Mouse (Mus musculus) layer of hippocampus, adult 8-10 months (tissue): ENCODE data around the gene Kcnt1. TPM values are rescaled to one million over a fixed set of nuclear protein-coding genes. Genes with fewer than 3 reads are reported as not detected.
A peak's percentile ranks its signal among the peaks of the same experiment; 100 is the strongest.

Experiments
- DNase-seq, 2 experiments: peaks; one replicate each; pipeline ENCODE4 v3.0.0; 2022; ENCODE audit warnings: low spot score in 2 of 2
- total RNA-seq, 4 experiments: library from RNA; stranded (reverse); gene quantifications; 2 replicates each; pipeline ENCODE4 v1.2.4; 2022

The Kcnt1 gene
- total RNA-seq, 4 experiments from 2014 or later, result 51.4 to 62.1 (median 53.9) TPM

DNA sequence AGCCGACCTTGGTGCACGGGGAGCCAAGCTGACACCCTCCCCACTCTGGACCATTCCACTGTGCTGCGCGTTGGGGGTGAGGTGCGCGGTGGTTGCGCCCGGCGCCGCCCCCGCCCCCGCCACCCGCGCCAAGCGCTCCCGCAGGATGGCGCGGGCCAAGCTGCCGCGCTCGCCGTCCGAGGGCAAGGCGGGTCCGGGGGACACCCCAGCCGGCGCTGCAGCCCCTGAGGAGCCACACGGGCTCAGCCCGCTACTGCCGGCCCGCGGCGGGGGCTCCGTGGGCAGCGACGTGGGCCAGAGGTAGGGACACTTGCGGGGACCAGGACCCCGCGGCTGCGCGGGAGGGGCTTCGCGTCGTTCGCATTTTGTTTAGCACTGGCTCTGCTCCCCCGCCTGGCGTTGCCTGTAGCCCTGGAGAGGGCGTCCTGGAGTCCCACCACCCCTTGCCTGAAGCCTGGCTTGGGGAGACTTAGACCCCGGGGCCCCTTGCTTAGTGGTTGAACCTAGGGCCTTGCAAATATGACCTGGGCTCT, 14.3 kb downstream of the Kcnt1 start:
- peak in 1 of 2 experiments; percentile 29 for DNase-seq

DNA sequence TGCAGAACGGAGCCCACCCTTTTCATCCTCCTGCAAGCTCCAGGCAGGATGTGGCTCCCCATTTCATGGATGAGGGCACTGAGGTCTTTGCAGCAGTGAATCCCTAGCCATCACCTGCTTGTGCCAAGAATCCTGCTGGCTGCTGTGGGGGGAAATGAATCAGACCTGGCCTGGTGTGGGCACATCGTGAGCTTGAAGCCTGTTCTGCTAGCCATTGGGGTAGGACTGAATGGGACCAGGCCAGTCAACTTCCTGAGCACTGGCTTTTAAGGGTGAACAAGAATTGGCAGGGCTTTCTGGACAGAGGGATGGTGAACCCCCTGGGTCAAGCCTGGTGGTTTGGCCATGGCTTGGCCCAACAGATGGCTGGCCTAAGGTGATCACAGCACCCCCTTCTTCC, 15.0 kb downstream of the Kcnt1 start:
- DNase-seq, result no peak

DNA sequence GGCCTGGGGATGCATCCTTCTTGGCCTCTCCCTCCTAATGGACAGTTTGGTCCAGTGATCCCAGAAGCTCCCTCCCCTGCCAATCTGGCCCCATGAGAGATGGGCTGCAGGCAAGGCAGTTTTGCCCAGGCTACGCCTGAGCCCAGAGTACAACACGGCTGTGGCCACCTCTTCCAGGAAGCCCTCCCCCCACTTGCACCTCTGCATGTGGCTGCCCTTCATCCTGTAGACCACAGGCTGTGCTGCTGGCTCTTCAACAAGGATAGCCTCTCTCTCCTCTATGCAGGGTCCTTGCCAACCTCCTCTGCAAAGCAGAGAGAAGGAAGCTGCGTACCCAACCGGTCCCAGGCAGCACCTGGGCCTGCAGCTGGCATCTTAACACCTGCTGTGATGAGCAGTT, 15.5 kb downstream of the Kcnt1 start:
- DNase-seq, result peak in 1 of 2 experiments; percentile 25

DNA sequence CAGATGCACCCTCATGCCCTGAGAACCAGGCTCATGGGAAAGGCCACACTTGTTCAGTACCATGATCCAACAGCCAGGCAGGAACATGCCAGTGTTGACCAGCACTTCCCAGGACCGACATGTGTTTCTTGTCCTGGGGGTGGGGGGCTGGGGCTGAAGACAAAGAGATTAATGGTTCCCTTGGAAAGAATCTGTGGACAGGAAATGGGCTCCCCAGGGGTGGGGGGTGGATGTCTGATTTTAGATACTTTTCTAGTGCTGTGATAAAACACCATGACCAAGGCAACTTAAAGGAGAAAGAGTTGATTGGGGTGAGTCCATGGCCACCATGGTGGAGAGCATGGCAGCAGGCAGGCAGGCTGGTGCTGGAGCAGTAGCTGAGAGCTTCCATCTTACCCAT, 18.7 kb downstream of the Kcnt1 start:
- no peak for DNase-seq

DNA sequence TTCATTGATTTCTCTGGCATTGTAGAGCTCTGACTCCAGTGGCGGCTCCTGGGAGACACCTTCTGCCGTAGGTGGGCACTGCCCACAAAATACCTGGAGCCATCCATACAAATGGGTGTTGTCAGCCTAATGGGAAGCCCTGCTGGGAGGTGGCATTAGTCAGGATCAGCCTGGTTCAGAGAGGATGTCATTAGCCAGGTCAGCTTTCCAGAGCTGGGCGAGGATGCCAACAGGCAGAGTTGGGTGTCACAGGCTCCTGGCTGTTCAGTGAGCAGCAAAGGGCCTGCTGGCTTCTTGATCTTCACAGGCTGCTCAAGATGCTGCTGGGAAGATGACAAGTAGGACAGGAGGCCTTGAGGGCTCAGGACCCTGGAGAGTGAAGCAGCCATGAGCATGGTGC, 21.2 kb downstream of the Kcnt1 start:
- DNase-seq, result no peak

DNA sequence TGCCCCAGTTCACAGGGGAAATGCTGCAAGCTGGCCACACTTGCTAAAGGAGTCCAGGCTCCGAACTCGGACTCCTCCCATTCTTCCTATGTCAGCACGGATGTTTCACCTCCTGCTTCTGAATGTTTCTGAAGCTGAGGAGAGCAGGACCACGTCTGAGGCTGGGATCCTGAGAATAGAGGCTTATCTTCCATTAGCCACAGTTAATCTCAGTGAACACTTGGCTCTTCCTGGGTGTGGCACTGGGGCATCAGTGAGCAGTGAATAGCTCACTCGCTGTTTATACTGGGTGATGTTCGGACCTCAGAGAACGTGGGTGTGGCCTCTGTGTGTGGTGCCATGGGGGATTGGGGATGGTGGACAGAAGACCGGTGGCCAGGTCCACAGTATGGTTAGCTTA, 23.7 kb downstream of the Kcnt1 start:
- DNase-seq, result no peak

DNA sequence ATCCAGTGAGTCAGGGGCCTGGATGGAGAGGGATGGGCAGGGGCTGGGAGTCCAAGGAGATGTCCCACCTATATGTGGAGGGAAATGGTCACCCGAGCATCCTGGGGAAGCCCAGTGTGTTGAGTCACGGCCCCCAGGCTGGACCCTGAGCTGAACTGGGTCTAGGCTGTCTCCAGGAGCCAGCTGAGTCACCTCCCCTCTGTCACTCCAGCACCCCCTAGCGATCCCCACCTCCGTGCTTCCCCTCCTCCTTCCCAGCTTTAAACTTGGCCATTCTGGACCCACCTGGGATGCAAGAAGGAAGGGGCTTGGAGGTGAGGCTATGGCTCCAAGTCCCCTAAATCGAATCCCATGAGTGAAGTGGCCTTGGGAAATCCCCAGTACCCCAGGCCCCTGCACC, 24.6 kb downstream of the Kcnt1 start:
- no peak for DNase-seq

DNA sequence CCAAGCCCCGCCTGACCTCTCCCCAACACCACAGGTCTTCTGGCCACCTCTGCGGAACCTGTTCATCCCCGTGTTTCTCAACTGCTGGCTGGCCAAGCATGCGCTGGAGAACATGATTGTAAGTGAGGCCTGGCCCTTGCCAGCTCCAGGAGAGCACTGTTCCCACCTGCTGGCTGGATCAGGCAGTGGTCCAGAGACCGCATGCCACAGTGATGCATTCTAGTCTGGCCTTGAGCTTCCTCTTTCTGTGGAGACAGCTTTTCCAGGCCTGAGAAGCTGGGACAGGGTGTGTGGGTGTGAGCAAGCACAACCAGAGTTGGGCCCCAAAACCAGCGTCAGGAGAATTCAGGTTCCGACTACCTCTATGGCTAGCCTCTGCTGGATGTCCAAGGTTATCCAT, 28.9 kb downstream of the Kcnt1 start:
- no peak for DNase-seq

DNA sequence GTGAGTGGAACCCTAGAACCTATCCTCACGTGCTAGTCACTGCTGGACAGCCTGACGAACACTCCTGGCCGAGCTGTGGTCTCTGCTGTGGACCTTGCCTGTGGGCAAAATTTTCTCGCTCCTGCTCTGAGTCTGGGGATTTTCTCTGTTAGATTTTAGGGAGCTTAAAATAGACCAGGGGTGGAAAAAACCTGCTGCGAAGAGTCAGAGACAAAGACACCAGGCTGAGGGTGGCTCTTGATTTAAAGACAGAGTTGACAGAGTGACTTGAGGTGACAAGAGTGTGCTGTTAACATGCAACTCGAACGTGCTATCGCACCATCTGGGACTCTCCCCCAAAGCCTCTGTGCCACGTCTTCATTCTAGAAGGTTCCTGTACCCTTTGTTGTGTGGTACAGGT, 35.4 kb downstream of the Kcnt1 start:
- DNase-seq, result no peak

DNA sequence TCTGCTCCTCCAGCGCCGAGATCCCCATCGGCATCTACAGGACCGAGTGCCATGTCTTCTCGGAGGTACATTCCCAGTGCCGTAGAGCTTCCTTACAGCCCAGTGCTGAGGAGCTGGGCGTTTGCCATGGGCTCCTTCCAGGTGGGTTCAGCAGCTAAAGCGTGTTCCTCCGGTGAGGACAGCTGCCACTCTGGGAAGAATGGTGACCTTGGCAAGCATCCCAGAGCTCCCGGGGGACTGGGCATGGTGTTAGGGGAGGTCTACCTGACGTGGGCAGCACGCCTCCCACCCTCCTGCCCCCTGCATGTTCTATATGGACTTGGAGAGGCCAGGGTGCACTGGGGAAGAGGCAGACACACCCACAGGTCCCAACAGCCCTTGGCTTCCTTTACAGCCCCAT, 46.3 kb downstream of the Kcnt1 start:
- no peak for DNase-seq

DNA sequence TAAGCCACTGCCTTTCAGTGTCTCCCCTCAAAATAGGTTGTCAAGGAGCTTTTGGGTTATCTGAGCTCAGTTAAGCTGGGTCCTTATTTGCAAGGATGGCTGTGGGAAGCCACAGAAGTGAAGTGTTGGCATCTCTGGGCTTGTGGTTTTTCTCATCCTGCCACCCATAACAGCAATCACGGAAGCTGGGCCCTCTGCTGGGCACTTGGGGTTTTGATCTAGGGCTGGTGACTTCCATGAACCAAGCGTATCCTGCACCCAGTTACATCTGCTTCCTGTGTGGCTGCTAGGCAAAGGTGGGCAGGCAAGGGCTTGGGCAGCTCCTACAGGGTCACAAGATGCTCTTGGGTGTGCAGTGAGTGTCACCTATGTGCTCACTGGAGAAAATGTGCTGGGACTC, 49.7 kb downstream of the Kcnt1 start:
- peak in 1 of 2 experiments; percentile 54 for DNase-seq

DNA sequence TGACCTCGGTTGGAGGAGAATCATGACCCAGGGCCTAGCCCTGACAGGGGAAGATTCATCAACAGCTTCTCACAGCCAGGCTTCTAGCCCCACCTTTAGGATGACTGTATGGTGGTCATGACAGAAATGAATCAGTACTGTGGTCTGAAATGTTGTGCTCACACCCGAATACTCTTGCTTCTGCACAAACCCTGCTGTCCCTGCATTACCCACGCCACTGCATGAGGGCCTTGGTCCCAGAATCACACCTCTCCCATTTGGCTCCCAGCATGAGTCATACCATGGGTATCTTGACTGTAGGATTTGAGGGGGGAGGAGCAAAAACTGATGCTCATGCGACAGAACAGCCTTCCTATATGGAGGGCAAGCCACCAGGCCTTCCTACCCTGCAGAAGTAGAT, 50.7 kb downstream of the Kcnt1 start:
- DNase-seq, result no peak

DNA sequence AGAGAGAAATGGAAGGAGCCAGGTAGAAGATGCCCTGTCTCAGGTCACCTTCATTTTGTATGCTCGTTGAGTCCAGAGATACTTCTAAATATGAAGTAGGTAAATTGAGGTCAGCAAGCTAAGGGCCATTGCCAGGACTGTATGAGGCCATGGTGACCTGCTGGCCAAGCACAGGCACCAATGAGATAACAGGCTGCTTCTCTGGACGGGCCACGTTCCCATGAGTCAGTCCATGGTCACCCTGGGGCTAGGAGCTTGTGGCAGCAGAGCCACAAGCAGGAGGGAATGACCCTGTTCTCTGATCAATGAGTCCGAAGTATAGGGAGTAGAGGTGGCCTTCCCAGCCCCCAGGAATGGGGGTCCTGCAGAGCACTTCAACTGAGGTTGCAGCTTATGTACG, 51.3 kb downstream of the Kcnt1 start:
- DNase-seq, result no peak

DNA sequence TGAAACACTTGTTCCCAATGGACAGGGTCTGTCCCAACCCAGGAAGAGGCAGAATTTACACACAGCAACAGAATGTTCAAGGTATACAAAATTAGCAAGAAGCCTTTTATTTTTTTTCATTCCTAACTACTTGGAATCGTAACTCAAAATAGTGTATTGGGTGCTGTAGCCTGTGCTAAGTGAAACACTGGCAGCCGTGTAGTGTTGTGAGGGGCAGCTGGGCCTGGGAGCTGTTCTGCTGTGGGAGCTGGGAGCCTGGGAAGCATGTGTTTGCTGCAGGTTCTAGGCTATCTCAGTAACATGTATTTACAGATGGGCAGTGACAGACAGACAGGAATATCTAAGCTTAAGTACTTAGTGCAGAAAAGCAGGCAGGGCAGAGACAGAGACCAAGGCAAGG, 54.9 kb downstream of the Kcnt1 start:
- DNase-seq, result no peak

DNA sequence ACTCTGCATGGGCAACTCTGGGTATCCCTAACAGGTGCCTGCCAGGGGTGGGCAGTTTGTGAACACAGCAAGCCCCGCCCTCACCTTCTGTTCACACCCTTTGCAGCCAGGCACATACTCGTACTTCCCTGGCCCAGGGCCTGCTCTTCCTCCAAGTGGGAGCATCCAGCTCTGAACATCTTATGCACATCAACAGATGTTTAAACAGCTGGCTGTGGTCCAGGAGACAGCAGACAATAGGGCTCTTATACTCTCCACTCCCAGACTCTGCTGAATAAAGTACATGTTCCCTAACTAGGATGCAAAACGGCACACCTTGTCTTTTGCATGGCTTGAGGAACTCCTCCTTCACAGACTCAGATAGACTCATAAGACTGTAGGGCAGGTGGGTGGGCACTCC, 56.4 kb downstream of the Kcnt1 start:
- DNase-seq, result no peak

DNA sequence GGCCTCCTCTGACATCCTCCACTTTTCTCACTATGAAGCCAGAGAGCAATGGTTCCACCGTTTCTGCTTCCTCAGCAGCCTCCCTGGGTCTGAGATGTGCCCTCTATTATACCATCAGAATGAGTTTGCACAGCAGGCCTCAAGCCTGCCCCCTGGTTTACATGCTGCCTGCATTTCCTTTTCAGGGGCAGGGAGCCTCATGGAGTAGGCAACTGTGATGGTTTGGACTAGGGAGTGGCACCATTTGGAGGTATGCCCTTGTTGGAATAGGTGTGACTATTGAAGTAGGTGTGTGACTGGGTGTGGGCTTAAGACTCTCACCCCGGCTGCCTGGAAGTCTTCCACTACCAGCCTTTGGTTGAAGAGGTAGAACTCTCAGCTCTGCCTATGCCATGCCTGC, 60.3 kb downstream of the Kcnt1 start:
- DNase-seq, result no peak

DNA sequence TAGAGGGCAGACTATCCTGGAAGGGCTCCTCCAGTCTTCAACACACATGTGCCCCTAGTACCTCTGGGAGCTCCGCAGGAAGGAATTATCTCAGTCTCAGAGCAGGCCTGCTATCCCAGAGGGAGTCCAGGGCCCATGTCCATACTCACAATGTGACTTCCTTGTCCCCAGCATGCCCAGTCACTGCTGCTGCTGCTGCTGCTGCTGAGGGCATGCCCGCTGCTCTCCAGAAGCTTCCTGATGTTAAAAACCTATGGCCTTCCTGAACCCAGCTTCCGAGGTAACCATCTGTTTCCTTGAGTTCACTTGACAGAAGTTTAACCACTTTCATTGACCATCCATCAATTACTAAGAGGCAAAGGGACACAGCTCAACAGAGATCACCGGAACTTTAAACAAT, 61.4 kb downstream of the Kcnt1 start:
- no peak for DNase-seq

DNA sequence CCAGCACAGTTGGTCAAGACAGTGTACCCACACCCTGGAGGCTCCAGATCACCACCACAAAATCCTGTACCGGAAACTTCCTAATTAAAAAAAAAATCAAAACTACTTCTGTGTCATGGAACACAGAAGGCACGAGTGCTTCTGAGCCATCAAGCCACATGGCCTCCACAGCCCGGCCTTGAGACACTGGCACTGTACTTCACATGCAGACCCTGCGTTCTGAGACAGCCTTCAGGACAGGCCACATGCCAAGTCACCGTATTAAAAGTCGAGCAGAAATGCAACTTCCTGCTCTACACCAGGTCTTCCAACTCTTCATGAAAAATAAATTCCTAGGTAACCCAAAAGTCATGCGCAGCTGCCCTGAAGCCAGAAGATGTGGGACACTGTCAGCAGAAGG, 64.3 kb downstream of the Kcnt1 start:
- no peak for DNase-seq

DNA sequence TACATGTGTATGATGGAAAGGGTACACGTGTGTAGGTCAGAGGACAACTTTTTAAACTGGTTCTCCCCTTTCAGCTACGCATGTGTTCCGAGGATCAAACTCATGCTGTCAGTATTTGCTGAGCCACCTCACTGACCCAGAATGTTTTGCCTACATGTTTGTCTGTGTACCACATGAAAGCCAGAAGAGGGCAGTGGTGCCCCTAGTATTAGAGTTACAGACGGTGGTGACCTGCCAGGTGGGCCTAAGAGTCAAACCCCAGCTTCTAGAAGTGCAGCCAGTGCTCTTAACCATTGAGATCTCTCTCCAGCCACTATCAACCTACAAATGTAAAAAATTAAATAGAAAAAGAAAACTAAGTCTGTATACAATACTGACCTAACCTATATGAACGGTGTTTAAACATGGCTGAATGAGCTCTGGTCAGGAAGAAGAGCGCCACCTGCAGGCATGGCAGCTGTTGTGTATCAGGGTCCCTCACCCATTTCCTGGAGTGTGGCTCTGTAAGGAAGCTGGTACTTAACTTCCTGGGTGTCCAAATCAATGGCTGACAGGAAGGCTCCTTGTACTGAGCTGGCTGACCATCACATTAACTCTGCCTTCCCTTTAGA, 67.8 kb downstream of the Kcnt1 start:
- no peak for DNase-seq

DNA sequence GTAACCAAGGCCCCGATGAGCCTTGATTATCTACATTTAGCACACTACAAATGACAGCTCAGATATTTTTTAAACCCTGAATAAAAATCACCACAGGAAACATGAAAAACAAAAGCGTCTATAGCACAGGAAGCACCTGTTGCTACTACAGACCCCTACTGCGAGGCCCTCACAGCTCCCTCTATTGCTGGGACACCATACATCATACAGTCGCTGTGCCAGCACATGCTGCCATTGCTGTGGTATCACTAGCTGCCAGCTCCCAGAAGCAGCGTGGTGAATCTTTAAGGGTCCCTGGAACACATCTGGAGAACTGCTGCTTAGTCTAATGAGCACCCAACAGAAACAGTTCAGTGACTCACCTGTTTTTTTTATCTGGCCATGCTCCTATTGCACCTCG, 77.0 kb downstream of the Kcnt1 start:
- DNase-seq, result no peak

DNA sequence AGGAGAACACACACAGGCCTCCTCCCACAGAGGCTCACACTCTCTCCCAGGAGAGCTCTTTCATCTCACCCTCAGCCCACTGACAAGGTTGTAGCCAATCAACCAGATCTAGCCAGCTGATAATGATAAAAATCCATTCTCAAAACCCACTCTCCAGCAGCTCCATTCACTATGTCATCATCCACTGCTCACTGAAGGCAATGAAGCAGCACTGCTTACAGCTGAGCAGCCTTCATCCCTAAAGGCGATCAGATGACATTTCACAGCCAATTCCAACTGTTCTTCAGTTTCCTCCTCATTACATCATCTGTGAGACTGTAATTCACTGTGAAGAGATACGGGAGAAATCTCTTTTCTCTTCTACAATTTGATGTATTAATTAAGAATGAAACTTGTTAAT, 80.3 kb downstream of the Kcnt1 start:
- DNase-seq, result no peak

DNA sequence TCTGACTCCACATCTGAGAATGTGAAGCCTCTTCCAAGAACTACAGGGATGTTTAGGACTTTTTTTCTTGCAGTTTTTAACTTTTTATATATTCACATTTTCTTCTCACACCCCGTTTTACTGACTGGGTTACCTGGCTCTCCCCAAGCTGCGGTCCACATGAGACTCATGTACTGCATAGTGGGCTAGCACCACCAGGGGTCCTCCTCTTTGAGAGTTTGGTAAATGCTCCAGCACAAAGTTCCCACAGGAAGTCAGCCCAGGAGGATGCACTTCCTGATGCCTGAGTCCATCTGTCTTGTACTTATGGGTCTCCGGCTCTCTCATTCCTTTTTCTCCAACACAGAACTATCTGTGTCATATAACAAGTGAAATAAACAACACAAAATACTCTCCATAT, 84.4 kb downstream of the Kcnt1 start:
- no peak for DNase-seq

DNA sequence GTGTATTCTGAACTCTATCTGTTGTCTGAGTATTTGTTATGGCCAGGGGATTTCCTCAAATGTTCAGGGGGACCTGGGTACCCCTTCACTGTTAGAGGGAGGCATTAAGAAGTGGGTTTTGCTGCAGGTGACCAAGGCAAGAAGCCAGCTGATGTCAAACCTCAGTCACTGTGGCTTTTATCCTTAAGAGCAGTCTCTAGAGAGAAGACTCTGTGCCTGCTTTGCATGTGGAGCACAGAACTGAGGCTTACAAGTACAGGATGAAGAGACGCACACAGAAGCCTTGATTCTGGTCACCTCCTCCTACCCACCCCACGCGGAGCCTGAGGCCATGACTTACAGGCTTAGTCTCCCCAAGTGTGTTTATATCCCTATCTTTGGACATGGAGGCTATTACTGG, 85.8 kb downstream of the Kcnt1 start:
- no peak for DNase-seq
